ENCODE assay signal across 13 mouse cellular contexts in genomic region chr6:145445380-145445779, GRCm38 (mm10).
A peak's percentile ranks its signal among the peaks of the same experiment; 100 is the strongest.
DNase-seq lines count a peak whose midpoint lies in the region; ATAC-seq and TF ChIP-seq lines count a peak whose summit lies in the region.
"Had no signal": no experiment of that assay in that cellular context is flagged by ENCODE, and none has a peak within 500 bp of the region (broad histone marks: within the 10 kb centered on the region; RNA-seq: fewer than 3 reads in every experiment).

No protein-coding gene starts in this region.

- H3K27me3 ChIP-seq in heart, embryonic 15.5 days, result no peaks in the 10 kb centered on the region
- H3K27me3 ChIP-seq in heart, adult 2 months (ENCODE audit: control insufficient read depth, insufficient read depth, low read length), result no peaks in the 10 kb centered on the region
- H3K27me3 ChIP-seq in limb, embryonic 12.5 days, result no peaks in the 10 kb centered on the region
- H3K27me3 ChIP-seq in limb, embryonic 10.5 days (ENCODE audit: low read depth, poor library complexity, severe bottlenecking), result no peaks in the 10 kb centered on the region
- no peaks in the 10 kb centered on the region for H3K27me3 ChIP-seq in limb, embryonic 15.5 days
- no peaks in the 10 kb centered on the region for H3K27me3 ChIP-seq in midbrain, embryonic 14.5 days (ENCODE audit: control insufficient read depth, insufficient read depth, low read length)
- H3K27me3 ChIP-seq: hindbrain, embryonic 15.5 days; liver, embryonic 15.5 days had no signal

- TF ChIP-seq CTCF in heart, adult 2 months (IDR thresholded peaks at IDR 0.05), result no peak

- H3K4me2 ChIP-seq in heart, embryonic 15.5 days, result no peak overlapping the region
- no peak overlapping the region for H3K4me2 ChIP-seq in limb, embryonic 12.5 days
- no peak overlapping the region for H3K4me2 ChIP-seq in limb, embryonic 15.5 days
- no peak overlapping the region for H3K4me2 ChIP-seq in midbrain, embryonic 14.5 days (ENCODE audit: low read length)
- H3K4me2 ChIP-seq: hindbrain, embryonic 15.5 days; liver, embryonic 15.5 days had no signal

- 0 out of 2 replicates have a peak, but pooled peaks have one; percentile 15 for ATAC-seq in heart, embryonic 15.5 days (replicated peaks; ENCODE audit: insufficient number of reproducible peaks, insufficient read depth, low FRiP score, low read depth)
- no peak for ATAC-seq in limb, embryonic 12.5 days (ENCODE audit: insufficient number of reproducible peaks, insufficient read depth, low FRiP score, low TSS enrichment, low read depth)
- ATAC-seq in limb, embryonic 15.5 days (ENCODE audit: insufficient number of reproducible peaks, low FRiP score, low TSS enrichment, low read depth), result peak; percentile 54
- ATAC-seq in midbrain, embryonic 14.5 days (ENCODE audit: low FRiP score, low TSS enrichment), result no peak

- DNase-seq in adrenal gland, postnatal 10 days, result peak; percentile 22
- DNase-seq in adrenal gland, postnatal 4 days (ENCODE audit: low spot score in 2 of 2), result no peak
- DNase-seq in heart, adult 2 months, result no peak
- no peak for DNase-seq in limb, embryonic 10.5 days (ENCODE audit: low spot score)
- DNase-seq in midbrain, embryonic 14.5 days, result no peak
- DNase-seq: cerebellum, postnatal 36 days; right cerebral cortex, postnatal 25 days; thymus, postnatal 36 days had no signal

- H3K4me1 ChIP-seq in heart, embryonic 15.5 days (replicated peaks), result peaks cover 47% of the 10 kb centered on the region
- H3K4me1 ChIP-seq in heart, adult 2 months (ENCODE audit: control insufficient read depth, insufficient read depth, low read length), result peaks cover 3% of the 10 kb centered on the region
- peaks cover 57% of the 10 kb centered on the region for H3K4me1 ChIP-seq in limb, embryonic 12.5 days (replicated peaks)
- H3K4me1 ChIP-seq in limb, embryonic 10.5 days, result peaks cover 22% of the 10 kb centered on the region; the same call in 1 of the 2 replicates
- H3K4me1 ChIP-seq in limb, embryonic 15.5 days, result peaks cover 43% of the 10 kb centered on the region
- H3K4me1 ChIP-seq in midbrain, embryonic 14.5 days (ENCODE audit: control insufficient read depth, insufficient read depth, low read length), result no peaks in the 10 kb centered on the region
- H3K4me1 ChIP-seq: hindbrain, embryonic 15.5 days; liver, embryonic 15.5 days had no signal

- no peak for TF ChIP-seq POLR2A in heart, adult 2 months (IDR thresholded peaks at IDR 0.05; ENCODE audit: insufficient read depth, low read depth, low read length)

- H3K9me3 ChIP-seq in heart, embryonic 15.5 days (replicated peaks), result no peaks in the 10 kb centered on the region
- no peaks in the 10 kb centered on the region for H3K9me3 ChIP-seq in limb, embryonic 12.5 days
- no peaks in the 10 kb centered on the region for H3K9me3 ChIP-seq in limb, embryonic 10.5 days (replicated peaks)
- no peaks in the 10 kb centered on the region for H3K9me3 ChIP-seq in limb, embryonic 15.5 days
- H3K9me3 ChIP-seq in midbrain, embryonic 14.5 days (ENCODE audit: control insufficient read depth, low read length), result no peaks in the 10 kb centered on the region
- H3K9me3 ChIP-seq: hindbrain, embryonic 15.5 days; liver, embryonic 15.5 days had no signal

- no peaks in the 10 kb centered on the region for H3K36me3 ChIP-seq in heart, embryonic 15.5 days
- H3K36me3 ChIP-seq in heart, adult 2 months (ENCODE audit: control insufficient read depth, insufficient read depth, low read length), result no peaks in the 10 kb centered on the region
- no peaks in the 10 kb centered on the region for H3K36me3 ChIP-seq in limb, embryonic 12.5 days
- no peaks in the 10 kb centered on the region for H3K36me3 ChIP-seq in limb, embryonic 10.5 days
- no peaks in the 10 kb centered on the region for H3K36me3 ChIP-seq in limb, embryonic 15.5 days
- no peaks in the 10 kb centered on the region for H3K36me3 ChIP-seq in midbrain, embryonic 14.5 days (ENCODE audit: control insufficient read depth, insufficient read depth, low read length)
- H3K36me3 ChIP-seq: hindbrain, embryonic 15.5 days; liver, embryonic 15.5 days had no signal

- H3K27ac ChIP-seq in heart, embryonic 15.5 days, result peak overlapping the region; percentile 46; the same call in 1 of the 2 replicates
- H3K27ac ChIP-seq in heart, adult 2 months, result no peak overlapping the region; the same call in 1 of the 2 replicates
- peak overlapping the region; percentile 53; the same call in 1 of the 2 replicates for H3K27ac ChIP-seq in limb, embryonic 12.5 days
- no peak overlapping the region for H3K27ac ChIP-seq in limb, embryonic 10.5 days
- H3K27ac ChIP-seq in limb, embryonic 15.5 days, result peak overlapping the region; percentile 57
- H3K27ac ChIP-seq in midbrain, embryonic 14.5 days (replicated peaks; ENCODE audit: low read depth, low read length), result no peak overlapping the region
- H3K27ac ChIP-seq: hindbrain, embryonic 15.5 days; liver, embryonic 15.5 days had no signal

- WGBS in heart, embryonic 15.5 days, result 55% methylated on average over 4 of the region's 4 CpGs
- 44% methylated on average over 4 of the region's 4 CpGs for WGBS in heart, adult 2 months
- 85% methylated on average over 4 of the region's 4 CpGs for WGBS in limb, embryonic 12.5 days
- WGBS in limb, embryonic 10.5 days, result 94% methylated on average over 4 of the region's 4 CpGs
- 35% methylated on average over 4 of the region's 4 CpGs for WGBS in limb, embryonic 15.5 days
- 92% methylated on average over 4 of the region's 4 CpGs for WGBS in midbrain, embryonic 14.5 days

- no peak overlapping the region for H3K9ac ChIP-seq in heart, embryonic 15.5 days
- H3K9ac ChIP-seq in heart, adult 2 months (ENCODE audit: low read depth, low read length), result no peak overlapping the region
- H3K9ac ChIP-seq in limb, embryonic 12.5 days (replicated peaks), result no peak overlapping the region
- H3K9ac ChIP-seq in limb, embryonic 15.5 days, result no peak overlapping the region
- H3K9ac ChIP-seq in midbrain, embryonic 14.5 days (replicated peaks; ENCODE audit: low read length), result no peak overlapping the region
- H3K9ac ChIP-seq: hindbrain, embryonic 15.5 days; liver, embryonic 15.5 days had no signal

- H3K79me2 ChIP-seq in heart, adult 2 months (replicated peaks; ENCODE audit: control insufficient read depth, insufficient read depth, low read length), result no peaks in the 10 kb centered on the region

- no peak for TF ChIP-seq EP300 in heart, adult 2 months (IDR thresholded peaks at IDR 0.05; ENCODE audit: insufficient read depth, low read depth, low read length)

- intact Hi-C loops in heart, adult 2 months (cut with DNase I), result no loop called here

- no peak overlapping the region for H3K4me3 ChIP-seq in heart, embryonic 15.5 days
- H3K4me3 ChIP-seq in heart, adult 2 months, result no peak overlapping the region
- H3K4me3 ChIP-seq in limb, embryonic 12.5 days (replicated peaks), result no peak overlapping the region
- no peak overlapping the region for H3K4me3 ChIP-seq in limb, embryonic 10.5 days
- no peak overlapping the region for H3K4me3 ChIP-seq in limb, embryonic 15.5 days
- H3K4me3 ChIP-seq in midbrain, embryonic 14.5 days (replicated peaks; ENCODE audit: low read depth, low read length), result no peak overlapping the region
- H3K4me3 ChIP-seq: hindbrain, embryonic 15.5 days; liver, embryonic 15.5 days had no signal

Comparison
In these comparisons a context has a peak if more than half of its experiments do, and no peak if none do; other contexts are left out.
1. ATAC-seq: peak in heart, embryonic 15.5 days (single experiment) and limb, embryonic 15.5 days (single experiment); none in limb, embryonic 12.5 days (single experiment) and midbrain, embryonic 14.5 days (single experiment).
2. H3K27ac ChIP-seq: peak in heart, embryonic 15.5 days (single experiment), limb, embryonic 12.5 days (single experiment) and limb, embryonic 15.5 days (single experiment); none in heart, adult 2 months (single experiment), limb, embryonic 10.5 days (single experiment) and midbrain, embryonic 14.5 days (single experiment).